Mouse (Mus musculus) right cerebral cortex, postnatal 10 days (tissue): ENCODE data around the gene 4930432K21Rik.

ENCODE experiments used
- DNase-seq, 2 experiments: peaks; one replicate each; pipeline ENCODE4 v3.0.0; 2021; ENCODE audit warnings: low spot score in 2 of 2

The 4930432K21Rik gene

DNA sequence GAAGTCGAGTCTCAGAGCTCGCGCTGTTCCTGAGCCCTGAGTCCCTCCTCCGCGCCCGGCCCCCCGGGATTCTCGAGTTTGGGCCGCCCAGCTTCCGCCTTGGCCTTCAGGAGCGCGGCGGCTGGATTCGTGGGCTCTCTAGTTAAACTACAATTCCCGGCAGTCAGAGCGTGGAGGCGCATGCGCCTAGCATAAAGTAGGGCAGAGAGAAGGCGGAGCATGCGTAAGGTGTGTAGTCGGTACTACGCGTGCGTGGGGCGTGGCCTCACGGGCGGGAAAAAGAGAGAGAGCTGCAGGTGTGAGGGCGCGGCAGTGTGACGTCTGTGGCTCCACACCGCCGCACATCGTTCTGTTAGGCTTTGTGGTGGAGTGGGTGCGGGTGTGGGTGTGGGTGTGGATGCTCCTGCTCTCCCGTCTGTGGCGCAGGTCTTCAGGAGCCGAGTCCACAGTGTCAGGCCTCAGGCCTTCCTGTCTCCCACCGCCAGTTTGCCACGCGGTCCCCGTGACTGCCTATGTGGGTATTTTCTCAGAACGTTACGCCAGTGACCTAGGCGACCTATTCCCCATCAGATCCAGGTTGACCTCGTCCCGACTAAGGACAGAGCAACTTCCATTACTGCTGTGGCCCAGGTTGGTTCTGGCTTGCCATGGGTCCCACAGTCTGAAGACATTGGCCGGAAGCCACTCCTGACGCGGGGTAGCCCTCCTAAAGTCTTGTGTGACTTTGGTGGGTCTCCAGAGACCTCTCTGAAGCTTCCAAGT lies at the start of gene 4930432K21Rik, which contains the start of gene Cc2d1a:
TSS of gene 4930432K21Rik (plus strand) at position 257 of the 762 bp plus-strand sequence.
TSS of gene Cc2d1a (minus strand) at position 168 of the 762 bp plus-strand sequence.
- DNase-seq = peak; percentile 97 to 98

DNA sequence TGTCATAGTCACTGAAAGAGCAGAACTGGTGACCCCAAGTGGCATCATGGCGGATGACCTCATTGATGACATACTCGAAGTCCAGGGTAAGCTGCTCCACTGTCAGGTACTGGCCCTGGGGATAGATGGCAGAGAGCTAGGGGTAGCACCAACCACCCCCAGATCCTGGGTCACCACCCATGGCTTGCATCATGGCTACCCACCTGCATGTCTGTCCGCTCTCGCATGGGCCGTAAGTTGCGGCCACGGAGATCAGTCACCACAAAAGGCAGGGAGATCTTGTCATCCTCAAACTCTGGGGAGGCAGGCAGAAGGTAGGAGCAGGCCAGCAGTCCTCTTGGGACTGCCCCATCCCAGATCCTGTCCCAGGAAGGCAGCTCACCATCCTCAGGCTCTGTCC lies 49.4 kb upstream of the 4930432K21Rik start:
- DNase-seq = no peak

DNA sequence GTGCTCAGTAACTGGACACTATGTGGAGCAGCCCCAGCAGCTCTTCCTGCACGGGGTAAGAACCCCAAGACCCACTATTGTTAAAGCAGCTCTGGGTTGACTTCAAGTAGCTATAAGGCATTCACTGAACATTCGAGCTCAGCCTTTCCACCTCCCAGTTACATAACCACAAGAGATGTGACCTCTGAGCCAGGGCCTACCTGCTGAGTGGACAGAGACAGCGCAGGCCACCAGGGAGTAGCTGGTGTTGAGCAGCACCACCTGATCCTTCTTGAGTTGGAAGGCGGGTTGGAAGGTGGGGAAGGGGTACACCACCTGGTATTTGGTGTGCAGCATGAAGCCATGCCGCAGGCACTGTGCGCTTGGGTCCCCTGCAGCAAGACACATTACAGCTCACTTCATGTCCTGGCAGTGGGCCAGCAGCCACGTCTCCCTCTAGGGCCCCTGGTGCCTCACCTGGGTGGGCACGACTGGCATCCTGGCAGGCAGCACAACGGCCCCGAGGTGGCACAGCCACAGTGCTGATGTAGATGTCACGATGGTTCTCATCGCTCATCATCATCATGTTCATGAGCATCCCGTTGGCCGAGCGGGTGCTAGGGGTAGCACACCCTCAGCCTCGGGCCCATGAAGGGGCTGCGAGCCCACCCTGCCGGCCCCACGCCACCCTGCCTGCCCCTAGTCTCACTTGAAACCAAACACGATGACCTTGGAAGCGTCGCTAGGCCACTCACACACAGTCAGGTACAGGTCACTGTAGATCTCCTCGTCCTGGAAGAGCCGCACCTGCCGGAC lies 46.2 kb upstream of the 4930432K21Rik start:
- peak in 1 of 2 experiments; percentile 36 for DNase-seq

DNA sequence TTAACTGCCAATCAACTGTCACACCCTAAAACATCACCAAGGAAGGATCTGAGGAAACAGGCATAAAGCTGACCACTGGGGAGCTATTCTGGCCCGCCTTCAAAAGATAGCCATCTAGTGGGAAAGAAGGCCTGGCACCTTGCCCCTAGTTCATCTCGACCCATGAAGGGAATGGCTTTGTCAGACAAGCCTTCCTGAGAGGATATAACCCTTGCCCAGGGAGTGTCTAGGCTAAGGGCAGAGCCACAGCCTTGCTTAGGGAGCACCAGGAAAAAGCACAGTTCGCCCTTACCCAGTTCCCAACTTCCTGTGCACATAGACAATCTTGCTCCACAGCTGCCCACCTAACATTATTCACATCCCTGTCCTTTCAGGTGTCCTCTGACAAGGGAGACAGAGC lies 44.2 kb upstream of the 4930432K21Rik start:
- peak; percentile 47 to 48 for DNase-seq

DNA sequence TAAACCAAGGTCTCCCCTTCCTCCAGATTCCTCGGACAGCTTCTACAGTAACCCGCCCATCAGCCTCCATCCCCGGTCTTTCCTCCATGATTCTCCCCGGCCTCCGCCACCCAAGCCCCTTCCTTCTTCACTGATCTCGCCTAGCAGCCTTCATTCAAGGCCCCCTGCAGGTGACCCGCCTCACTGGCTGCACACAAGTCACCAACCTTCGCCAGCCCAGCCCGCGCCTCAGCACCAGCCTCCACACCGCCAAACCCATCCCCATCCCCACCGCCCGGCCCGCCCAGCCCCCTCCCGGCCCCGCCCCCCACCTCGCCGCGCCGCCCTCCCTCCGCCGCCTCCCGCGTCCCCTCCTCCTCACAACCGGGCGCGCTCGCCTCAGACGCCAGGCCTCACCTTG lies 43.6 kb upstream of the 4930432K21Rik start:
- peak; percentile 78 to 79 for DNase-seq

DNA sequence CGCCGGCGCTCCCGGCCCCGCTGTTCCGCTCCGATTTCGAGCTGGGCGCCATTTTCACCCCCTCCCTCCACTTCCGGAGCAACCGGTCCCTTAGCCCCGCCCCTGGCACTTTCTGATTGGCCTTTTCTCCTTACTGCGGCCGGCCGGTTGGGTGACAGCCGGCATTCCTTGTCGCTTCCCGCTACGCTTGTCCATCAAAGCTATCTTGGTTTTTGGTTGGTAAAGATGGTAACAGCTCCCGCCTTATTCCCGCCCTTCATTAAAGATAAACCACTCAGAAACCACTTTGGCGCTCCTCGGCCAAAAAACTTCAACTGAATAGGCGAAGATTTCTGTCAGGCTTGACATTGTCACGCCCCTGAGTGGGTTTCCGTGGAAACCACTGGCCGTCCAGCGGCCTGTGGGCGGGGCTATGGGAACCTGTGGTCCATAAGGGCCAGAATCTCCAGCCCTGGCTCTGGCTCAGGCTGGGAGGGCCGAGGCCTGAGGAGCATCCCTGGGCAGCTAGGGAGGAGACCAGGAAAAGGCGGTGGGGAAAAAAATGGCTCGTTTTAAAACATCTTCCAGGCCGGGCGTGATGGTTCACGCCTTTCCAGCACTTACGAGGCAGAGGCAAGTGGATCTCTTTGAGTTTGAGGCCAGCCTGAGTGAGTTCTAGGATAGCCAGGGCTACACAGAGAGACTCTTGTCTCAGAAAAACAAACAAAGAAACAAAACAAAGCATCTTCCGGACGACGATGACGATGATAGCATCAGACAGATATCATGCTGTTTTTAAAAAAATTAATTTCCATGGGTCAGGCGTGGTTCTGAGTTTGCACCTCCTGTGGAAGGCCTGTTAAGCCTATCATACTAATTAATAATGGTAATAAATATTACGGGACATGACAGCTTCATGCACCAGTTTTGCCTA lies 42.9 kb upstream of the 4930432K21Rik start, which contains the start of gene Dcaf15:
TSS of gene Dcaf15 (minus strand) at position 72 of the 913 bp plus-strand sequence.
- peak; percentile 99 for DNase-seq

DNA sequence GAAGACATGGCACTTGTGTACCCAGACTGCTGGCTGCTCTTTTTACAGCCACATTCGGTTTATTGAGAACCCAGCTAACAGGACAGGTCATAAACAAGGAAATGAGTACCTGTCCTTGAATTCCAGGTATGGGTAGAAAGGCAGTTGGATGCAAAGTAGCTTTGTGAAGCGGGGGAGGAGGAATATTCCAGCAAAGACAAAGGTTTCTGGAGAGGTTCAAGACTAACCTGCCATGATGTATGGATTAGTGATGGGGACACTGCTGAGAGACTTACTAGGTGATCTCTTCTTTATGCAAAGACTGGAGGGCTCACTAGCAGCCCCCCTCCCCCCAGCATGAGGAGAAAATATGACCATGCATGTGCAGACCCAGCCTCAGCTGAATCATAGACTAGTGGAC lies 42.1 kb upstream of the 4930432K21Rik start:
- DNase-seq = peak in 1 of 2 experiments; percentile 32

DNA sequence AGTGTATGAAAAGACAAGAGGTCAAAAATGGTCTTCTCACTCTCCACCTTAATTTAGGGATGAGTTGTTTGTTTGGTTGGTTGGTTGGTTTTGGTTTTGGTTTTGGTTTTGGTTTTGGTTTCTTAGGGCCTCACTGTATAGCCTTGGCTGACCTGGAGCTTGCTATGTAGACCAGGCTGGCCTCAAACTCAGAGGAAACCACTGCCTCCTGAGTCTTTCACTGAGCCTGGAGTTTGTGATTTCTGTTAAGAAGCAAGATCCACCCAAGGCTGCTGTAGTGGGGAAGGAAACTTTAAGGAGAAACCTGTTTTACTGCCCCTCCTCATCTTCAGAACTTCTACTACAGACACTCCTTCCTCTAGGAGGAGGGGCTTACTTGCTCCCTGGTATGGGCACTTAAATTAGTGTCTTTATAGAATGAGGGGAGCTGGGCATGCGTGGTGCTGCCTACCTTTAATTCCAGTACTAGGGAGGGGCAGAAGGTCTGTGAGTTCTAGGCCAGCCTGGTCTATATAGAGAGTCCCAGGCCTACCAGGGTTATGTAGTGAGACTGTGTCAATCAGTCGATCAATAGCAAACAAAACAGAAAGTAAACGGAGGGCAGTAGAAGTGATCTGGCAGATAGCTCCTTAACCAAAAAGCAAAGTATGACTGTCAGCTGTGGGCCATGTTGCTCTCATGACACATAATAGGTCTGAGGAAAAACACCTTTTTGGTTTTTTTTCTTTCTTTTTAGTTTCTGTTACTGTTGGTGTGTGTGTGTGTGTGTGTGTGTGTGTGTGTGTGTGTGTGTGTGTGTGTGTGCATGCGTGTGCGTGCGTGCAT lies 41.4 kb upstream of the 4930432K21Rik start:
- no peak for DNase-seq

DNA sequence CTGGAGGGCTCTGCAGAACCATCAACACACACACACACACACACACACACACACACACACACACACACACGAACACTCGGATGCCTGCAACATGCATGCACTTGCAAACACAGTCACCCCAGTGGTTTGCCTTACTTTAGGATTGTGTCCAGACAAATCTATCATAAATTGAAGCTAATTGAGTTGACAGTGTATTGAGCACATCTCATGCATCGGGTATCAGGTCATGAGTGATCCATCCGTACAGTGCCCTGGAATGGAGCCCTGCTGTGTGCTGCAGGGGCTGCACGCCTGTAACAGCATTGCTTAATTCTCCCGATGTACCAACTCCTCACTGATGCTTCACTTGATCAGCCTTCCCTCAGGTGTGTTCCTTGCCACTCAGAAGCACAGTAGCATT lies 32.2 kb upstream of the 4930432K21Rik start:
- no peak for DNase-seq

DNA sequence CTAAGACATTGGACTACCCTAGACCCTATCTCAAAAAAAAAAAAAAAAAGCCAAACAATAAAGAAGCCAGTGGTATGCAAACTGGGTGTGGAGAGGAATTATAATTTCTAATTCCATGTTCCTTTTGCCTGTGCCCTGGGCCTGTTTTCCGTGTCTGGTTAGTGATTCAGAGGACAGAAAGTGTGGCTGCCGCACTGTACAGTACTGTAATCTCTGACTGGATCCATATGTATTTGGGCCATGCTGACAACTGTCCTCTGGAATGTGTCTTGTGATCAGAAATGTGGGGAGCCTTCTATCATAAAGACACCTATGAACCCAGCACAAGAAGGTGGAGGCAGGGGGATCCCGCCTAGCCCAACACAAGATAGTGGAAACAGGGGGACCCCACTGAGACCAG lies 25.7 kb upstream of the 4930432K21Rik start:
- DNase-seq = no peak

DNA sequence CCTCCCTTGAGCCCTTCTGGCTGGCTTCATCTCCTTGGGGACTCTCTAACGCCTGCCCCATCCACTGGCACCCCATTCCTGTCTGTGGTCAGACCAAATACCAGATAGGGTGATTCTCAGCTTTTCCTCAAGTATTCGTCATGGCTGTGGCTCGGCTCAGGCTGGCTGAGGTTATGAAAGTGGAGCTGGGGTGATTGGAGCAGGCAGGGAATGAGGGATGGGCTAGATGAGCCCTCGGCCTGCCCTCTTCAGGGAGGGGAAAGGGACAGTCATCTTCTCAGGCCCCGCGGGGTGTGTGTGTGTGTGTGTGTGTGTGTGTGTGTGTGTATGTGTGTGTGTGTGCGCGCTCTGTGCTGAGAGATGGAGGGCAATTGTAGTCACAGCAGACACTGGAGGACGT lies 22.2 kb upstream of the 4930432K21Rik start, which contains the start of gene Podnl1:
TSS of gene Podnl1 (plus strand) at position 334 of the 400 bp plus-strand sequence.
- DNase-seq = no peak

DNA sequence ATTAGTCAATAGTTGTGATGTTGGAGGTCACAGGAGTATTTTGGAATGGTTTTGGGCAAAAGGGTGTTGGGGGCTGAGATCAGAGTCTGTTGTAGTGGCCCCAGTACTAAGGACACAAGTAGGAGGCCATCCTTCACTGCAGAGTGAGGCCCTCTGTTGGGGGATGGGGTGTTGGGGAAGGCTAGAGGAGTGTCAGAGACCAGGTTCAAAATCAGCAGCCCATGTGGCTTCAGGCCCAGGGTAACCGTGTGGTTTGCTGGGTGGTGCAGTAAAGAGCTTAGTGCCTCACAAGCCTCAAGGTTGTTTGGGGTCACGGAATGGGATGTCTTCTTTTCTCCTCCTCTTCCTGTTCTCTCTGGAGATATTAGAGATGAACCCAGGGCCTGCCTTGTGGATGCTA lies 21.1 kb upstream of the 4930432K21Rik start:
- DNase-seq = no peak

DNA sequence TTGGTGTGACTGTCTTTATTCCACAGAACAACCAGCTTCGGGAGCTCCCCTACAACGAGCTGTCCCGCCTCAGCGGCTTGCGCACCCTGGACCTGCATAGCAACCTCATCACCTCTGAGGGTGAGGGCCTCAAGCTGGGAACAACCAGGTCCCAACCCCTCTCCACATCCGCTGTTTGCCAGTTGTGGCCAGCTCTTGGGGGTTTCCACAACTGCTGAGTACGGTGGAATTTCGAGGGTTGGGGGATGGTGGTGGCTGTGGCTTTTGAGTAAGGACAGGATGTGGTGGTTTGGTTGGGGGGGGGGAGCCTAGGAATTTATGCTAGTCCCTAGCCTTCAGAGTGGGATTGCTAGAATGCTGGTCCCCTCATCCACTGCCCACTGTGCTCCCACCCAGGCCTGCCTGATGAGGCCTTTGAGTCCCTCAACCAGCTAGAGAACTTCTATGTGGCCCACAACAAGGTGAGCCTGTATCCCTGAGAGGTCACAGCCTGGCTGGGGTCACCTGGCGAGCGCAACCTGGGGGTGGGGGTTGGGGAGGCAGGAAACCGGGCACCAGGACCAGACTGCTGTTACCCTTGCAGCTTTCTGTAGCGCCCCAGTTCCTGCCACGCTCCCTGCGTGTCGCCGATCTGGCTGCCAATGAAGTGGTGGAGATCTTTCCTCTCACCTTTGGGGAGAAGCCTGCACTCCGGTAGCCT lies 20.5 kb upstream of the 4930432K21Rik start:
- DNase-seq = peak in 1 of 2 experiments; percentile 23

DNA sequence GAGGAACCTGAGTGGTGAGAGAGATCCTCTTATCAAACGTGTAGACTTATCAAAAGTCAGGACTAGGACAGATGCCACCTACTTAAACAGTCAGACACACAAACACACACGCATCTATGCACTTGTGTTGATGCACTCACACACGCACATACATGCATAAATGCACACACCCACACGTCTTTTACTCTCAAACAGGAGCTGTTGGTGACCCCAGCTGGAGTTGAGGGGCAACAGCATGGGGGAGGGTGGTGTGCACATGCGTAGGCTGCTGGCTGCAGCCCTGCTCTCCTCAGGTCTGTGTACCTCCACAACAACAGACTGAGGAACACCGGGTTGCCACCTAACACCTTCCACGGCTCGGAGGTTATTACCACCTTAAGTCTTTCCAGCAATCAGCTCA lies 19.5 kb upstream of the 4930432K21Rik start:
- DNase-seq = peak in 1 of 2 experiments; percentile 43

DNA sequence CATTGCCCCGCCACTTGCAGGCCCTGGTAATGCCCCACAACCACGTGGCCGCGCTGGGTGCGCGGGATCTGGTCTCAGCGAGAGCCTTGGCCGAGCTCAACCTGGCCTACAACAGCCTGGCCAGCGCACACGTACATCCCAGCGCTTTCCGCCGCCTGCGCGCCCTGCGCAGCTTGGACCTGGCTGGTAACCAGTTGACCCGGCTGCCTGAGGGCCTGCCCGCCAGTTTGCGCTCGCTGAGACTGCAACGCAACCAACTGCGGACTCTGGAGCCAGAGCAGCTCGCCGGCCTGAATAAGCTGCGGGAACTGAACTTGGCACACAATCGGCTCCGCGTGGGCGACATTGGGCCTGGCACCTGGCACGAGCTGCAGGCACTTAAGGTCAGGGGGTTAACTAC lies 17.0 kb upstream of the 4930432K21Rik start:
- DNase-seq = peak in 1 of 2 experiments; percentile 49

DNA sequence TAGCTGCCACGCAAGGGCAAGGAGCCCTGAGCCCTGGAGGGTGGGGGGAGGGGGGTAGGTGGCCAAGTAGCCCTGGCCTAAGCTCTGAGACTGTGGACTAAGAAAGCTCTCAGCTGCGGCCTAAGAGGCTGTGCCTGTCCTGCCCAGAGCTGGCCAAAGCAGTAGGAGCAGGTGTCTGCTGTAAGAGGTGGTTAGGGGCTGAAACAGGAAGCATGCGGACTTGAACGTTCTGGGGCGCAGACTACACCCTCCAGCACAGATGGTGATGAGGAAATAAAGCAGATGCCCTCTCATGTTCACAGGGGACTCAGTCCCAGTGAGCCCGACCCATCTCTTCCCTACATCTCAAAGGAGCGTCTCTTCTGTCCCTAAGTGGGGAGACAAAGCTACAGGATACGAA lies 15.6 kb upstream of the 4930432K21Rik start:
- DNase-seq = peak in 1 of 2 experiments; percentile 28

DNA sequence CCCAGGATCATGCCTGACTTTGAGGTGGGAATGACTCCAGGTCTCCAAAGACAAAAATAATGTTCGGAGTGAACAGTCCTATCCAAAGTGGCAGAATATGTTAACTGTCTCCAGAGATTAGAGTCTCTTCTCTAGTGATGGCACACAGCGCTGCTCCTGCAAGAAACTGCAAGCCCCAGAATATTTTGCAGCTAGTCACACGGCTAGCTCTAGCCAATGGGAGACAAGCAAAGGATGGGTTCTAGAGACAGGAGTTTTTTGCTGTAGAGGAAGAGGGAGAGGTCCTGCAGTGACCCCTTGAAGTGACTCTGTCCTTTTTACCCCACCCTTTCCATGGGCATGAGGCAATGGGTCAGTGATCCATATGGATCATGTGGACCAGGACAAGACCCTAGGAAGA lies 10.0 kb upstream of the 4930432K21Rik start:
- peak in 1 of 2 experiments; percentile 30 for DNase-seq

DNA sequence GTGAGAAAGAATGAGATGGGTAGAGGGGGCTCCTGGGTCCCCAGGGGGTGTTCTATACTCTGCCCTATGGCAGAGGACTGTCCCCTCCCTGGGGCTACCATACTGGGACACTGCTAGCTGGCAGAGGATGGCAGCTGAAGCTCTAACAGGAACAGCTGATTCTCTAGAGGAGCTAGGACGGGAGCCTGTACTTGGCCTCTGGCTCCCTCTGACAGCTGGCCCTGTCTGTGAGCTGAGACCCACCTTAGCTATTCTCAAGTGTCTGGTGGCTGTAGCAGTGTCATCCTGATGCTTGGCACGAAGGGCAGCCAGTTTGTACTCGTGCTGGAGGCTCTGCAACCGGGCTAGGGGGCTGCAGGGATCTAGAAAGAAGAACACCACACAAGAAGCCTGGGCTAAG lies 7.0 kb upstream of the 4930432K21Rik start:
- no peak for DNase-seq

DNA sequence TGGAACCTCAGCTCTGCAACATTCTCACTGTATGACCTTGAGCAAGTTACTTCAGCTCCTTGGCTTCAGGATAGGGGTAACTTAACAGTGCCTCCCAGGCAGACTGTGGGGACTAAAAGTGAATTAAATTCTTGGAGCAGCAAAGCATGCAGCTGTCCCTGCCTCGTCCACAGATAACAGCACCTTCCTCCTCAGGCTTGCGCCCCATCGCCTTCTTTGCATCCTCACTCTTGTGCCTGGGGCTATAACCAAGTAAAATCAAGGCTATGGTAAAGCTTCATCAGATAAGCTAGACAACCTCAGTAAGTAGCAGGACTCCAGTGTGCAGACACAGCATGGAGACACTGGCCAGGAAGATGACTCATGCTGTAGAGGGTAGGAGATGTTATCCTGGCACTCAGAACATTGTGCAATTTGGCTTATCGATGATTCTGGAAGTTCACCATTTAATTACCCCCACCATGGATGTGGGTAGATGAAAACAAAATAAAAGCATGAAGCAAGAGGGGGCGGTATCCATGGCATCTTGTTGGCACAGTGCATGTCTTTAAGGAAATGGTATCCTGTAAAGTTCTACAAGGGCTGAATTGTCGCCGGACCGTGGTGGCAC lies 3.1 kb upstream of the 4930432K21Rik start:
- no peak for DNase-seq
